Mouse (Mus musculus): ENCODE data around the gene Lmod3. TPM values are rescaled to one million over a fixed set of nuclear protein-coding genes. Genes with fewer than 3 reads are reported as not detected.

The Lmod3 gene
- polyA plus RNA-seq, 1 experiment from 2014 or later = 7.2 TPM

DNA sequence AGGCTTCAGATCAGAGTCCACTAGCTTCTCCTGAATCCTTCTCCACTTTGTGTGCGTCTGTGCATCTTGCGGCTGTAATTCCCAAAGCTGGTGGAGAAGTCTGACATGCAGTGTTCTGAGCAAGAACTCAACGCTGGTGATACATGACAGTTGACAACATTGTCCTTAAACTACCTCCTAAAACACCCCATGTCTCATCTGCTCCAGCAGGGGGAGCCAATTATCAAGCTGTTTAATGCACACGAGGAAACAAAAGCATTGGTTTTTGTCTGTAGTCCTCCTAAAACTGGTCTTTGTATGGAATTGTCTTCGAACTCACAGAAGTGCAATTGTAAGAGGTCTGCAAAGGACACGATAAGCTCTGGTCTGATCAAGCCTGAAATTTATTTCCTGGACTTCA, 1.6 kb downstream of the Lmod3 start:
- peaks cover 11% of the 10 kb centered on the region; the same call in 1 of the 2 replicates for H3K27me3 ChIP-seq
- H3K27ac ChIP-seq = no peak overlapping the region
- H3K4me1 ChIP-seq = no peaks in the 10 kb centered on the region
- WGBS = 45% methylated on average over 6 of the region's 6 CpGs
- H3K4me2 ChIP-seq = no peak overlapping the region
- H3K9me3 ChIP-seq = no peaks in the 10 kb centered on the region
- H3K36me3 ChIP-seq = no peaks in the 10 kb centered on the region
- no peak overlapping the region for H3K9ac ChIP-seq
- ATAC-seq (ENCODE audit: insufficient number of reproducible peaks, low FRiP score, low TSS enrichment, low read depth) = no peak
- H3K4me3 ChIP-seq = no peak overlapping the region

DNA sequence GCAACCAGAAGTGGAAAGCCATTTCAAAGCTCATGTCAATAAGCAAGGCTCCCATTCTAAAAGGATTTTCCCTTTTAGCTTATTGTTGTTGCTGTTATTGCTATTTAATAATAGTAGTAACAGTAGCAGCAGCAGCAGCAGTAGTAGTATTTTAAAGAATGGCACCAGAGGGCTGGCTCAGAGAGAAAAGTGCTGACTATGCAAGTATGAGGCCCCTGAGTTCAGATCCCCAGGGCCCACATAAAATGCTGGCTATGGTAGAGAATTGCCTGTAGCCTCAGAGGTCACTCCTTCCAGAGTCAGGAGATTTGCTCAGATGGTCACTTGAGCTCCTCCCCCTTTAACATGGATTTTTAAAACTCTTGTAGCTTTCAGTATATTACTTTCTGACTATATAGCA, 7.4 kb downstream of the Lmod3 start:
- no peaks in the 10 kb centered on the region for H3K4me1 ChIP-seq
- H3K4me2 ChIP-seq = no peak overlapping the region
- no peaks in the 10 kb centered on the region for H3K9me3 ChIP-seq
- peaks cover 13% of the 10 kb centered on the region; the same call in 1 of the 2 replicates for H3K27me3 ChIP-seq
- H3K27ac ChIP-seq = no peak overlapping the region
- H3K36me3 ChIP-seq = no peaks in the 10 kb centered on the region
- no peak overlapping the region for H3K4me3 ChIP-seq
- H3K9ac ChIP-seq = no peak overlapping the region
- ATAC-seq (ENCODE audit: insufficient number of reproducible peaks, low FRiP score, low TSS enrichment, low read depth) = no peak

DNA sequence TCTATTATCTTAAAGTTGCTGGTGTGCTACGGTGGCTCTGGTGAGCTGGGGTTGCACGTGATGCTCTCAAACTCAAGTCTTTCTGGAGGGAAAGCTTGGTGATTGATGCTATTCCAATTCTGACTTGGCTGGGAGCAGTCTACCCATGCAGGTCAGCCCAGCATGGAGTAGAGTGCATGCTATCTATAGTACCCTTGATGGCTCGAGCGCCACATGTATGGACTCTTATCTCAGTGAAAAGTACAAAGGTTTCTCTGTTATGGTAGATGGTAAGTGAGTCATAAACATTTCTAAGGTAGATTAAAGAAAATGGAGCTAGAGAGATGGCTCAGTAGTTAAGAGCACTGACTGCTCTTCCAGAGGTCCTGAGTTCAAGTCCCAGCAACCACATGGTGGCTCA, 10.0 kb downstream of the Lmod3 start:
- no peak overlapping the region for H3K9ac ChIP-seq
- no peak overlapping the region for H3K27ac ChIP-seq
- H3K4me1 ChIP-seq = no peaks in the 10 kb centered on the region
- ATAC-seq (ENCODE audit: insufficient number of reproducible peaks, low FRiP score, low TSS enrichment, low read depth) = no peak
- H3K4me3 ChIP-seq = no peak overlapping the region
- no peaks in the 10 kb centered on the region for H3K36me3 ChIP-seq
- H3K27me3 ChIP-seq = peaks cover 37% of the 10 kb centered on the region
- H3K9me3 ChIP-seq = no peaks in the 10 kb centered on the region
- 84% methylated on average over 4 of the region's 4 CpGs for WGBS
- H3K4me2 ChIP-seq = no peak overlapping the region

DNA sequence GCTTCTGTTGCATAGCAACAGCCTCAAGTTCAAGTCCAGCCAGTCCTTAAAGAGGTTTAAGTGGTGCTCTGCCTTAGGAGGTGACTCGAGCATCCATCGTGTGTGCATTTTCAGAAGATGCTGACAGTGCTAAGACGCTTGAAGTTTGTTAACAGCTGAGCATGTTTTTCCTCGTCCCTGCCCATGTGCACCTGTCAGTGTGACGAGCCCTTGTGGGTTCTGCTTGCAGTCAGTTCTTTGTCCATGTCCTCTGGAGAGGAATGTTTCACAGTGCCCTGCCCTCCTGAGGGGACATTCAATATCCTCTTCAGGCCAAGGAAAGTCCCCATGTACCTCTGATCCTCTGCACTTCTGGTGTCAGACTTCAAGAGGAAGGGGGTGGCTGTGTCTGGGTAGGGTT, 12.5 kb downstream of the Lmod3 start:
- Histone ChIP-seq H3K27ac (no peak overlapping the region), H3K4me3 (no peak overlapping the region), H3K36me3 (no peaks in the 10 kb centered on the region), H3K4me1 (no peaks in the 10 kb centered on the region), H3K9me3 (0 out of 2 replicates have a peak, but pooled peaks cover under 1% of the 10 kb centered on the region), H3K27me3 (peaks cover 33% of the 10 kb centered on the region), H3K4me2 (no peak overlapping the region), H3K9ac (no peak overlapping the region)
- 0 out of 2 replicates have a peak, but pooled peaks have one; percentile 40 for ATAC-seq (ENCODE audit: insufficient number of reproducible peaks, low FRiP score, low TSS enrichment, low read depth)
- WGBS = 74% methylated on average over 5 of the region's 5 CpGs

DNA sequence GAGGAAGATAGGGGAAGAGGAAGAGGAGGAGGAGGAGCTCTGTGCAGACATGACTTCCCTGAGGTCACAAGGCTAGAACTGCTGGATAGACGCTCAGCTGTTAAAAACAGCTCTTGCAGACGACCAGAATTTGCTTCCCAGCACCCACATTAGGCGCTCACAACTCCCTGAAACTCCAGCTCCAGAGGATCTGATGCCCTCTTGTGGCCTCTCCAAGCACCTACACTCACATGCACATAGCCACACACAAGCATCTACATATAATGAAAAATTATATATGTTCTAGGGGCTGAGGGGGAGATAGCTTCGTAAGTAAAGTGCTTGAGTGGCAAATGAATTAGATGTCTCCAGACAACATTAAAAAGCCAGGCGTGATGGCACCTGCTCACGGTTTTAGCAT, 13.2 kb downstream of the Lmod3 start:
- WGBS = 86% methylated on average over 6 of the region's 6 CpGs
- Histone ChIP-seq H3K9ac (no peak overlapping the region), H3K27ac (no peak overlapping the region), H3K4me3 (no peak overlapping the region), H3K36me3 (no peaks in the 10 kb centered on the region), H3K4me2 (no peak overlapping the region), H3K4me1 (no peaks in the 10 kb centered on the region), H3K27me3 (peaks cover 40% of the 10 kb centered on the region), H3K9me3 (0 out of 2 replicates have a peak, but pooled peaks cover 3% of the 10 kb centered on the region)
- ATAC-seq (ENCODE audit: insufficient number of reproducible peaks, low FRiP score, low TSS enrichment, low read depth) = no peak

DNA sequence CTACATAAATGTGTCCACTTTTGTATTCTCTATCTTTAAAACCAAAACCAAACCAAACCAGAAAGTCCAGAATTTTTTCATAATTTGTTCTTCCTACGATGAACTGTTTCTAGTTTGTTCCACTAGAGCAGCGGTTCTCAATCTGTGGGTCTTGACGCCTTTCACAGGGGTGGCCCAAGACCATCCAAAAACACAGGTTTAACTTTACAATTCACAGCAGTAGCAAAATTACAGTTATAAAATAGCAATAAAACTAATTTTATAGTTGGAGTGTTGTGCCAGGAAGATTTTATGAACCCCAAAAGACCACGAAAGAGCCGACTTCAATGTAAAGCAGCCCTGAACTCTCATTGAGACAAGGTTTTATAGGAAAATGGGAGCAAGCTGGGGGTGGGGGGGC, 16.5 kb downstream of the Lmod3 start:
- Histone ChIP-seq H3K4me3 (no peak overlapping the region), H3K4me1 (no peaks in the 10 kb centered on the region), H3K27me3 (peaks cover 65% of the 10 kb centered on the region), H3K27ac (no peak overlapping the region), H3K4me2 (no peak overlapping the region), H3K9me3 (0 out of 2 replicates have a peak, but pooled peaks cover 3% of the 10 kb centered on the region), H3K36me3 (peaks cover 13% of the 10 kb centered on the region; the same call in 1 of the 2 replicates), H3K9ac (no peak overlapping the region)
- ATAC-seq (ENCODE audit: insufficient number of reproducible peaks, low FRiP score, low TSS enrichment, low read depth) = no peak
- 39% methylated on average over 5 of the region's 5 CpGs for WGBS

DNA sequence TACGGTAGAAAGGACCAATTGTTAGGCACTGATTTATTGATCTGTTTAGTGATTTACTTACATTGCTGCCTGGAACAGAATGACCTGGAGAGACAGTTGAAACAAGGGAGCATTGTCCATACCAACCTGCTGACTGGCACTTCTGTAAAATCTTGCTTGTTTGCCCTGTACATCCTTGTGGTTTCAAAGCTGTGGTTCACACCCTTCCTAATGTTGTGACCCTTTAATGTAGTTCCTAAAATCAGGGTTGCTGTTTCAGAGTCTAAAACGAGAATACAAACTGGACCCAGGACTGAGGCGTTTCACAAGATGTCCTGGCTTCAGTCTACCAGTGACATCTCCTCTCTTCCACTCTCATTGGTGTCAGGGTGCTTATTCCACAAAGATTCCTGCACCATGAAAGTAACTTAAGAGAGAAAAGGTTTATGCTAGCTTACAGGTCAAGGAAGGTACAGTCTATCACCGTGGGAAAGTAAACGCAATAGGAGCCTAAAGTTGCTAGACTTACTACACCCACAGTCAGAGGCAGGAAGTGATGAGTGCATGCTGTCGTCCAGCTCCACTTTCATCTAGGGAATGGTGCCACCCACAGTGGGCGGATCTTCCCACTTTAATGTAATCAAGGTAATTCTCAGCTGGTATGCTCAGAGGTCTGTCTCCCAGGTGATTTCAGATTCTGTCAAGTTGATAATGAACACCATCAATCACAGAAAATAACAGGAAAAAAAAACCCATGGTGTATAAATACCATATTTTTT, 17.5 kb downstream of the Lmod3 start:
- Histone ChIP-seq H3K27ac (no peak overlapping the region), H3K27me3 (peaks cover 62% of the 10 kb centered on the region), H3K9ac (no peak overlapping the region), H3K4me1 (no peaks in the 10 kb centered on the region), H3K36me3 (peaks cover 17% of the 10 kb centered on the region; the same call in 1 of the 2 replicates), H3K4me3 (no peak overlapping the region), H3K4me2 (no peak overlapping the region), H3K9me3 (0 out of 2 replicates have a peak, but pooled peaks cover 3% of the 10 kb centered on the region)
- no peak for ATAC-seq (ENCODE audit: insufficient number of reproducible peaks, low FRiP score, low TSS enrichment, low read depth)
- 79% methylated on average over 7 of the region's 7 CpGs for WGBS

DNA sequence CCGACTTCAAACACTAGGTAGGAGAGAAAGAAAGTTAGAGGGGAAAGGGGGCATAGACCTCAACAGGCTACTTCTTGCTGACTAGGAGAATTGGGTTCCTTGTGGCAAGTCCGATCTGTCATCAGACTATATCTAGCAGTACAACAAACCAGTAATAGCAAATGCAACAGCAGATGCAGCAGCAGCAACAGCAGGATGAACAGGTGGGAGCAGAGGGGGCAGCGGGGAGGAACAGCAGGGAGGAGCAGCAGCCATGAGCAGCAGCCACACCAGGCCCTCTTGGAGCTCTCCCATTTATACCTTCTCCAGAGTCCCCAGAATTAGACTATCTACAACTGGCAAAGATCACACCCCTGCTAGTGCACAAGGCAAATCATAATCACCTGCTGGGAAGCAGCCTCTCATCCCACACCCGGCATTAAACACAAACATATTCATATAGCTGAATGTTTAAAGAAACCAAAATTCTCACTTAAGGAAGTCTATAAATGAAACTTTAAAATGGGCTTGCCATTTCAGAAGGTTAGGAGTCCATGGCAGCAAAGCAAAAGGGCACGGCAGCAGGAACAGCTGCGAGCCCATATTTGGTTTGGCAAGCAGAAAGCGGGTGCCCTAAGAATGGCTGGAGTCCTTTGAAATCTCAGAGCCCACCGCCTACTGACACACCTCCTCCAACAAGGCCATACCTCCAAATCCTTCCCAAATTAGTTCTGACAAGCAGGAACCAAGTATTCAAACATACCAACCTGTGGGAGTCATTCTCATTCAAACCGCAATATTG, 25.3 kb downstream of the Lmod3 start:
- H3K9me3 ChIP-seq = no peaks in the 10 kb centered on the region
- no peak for ATAC-seq (ENCODE audit: insufficient number of reproducible peaks, low FRiP score, low TSS enrichment, low read depth)
- H3K27me3 ChIP-seq = peaks cover 20% of the 10 kb centered on the region; the same call in 1 of the 2 replicates
- WGBS = 88% methylated on average over 9 of the region's 9 CpGs
- no peak overlapping the region for H3K9ac ChIP-seq
- H3K4me1 ChIP-seq = peaks cover 5% of the 10 kb centered on the region; the same call in 1 of the 2 replicates
- H3K36me3 ChIP-seq = peaks cover 27% of the 10 kb centered on the region
- no peak overlapping the region for H3K4me2 ChIP-seq
- H3K4me3 ChIP-seq = no peak overlapping the region
- H3K27ac ChIP-seq = no peak overlapping the region

DNA sequence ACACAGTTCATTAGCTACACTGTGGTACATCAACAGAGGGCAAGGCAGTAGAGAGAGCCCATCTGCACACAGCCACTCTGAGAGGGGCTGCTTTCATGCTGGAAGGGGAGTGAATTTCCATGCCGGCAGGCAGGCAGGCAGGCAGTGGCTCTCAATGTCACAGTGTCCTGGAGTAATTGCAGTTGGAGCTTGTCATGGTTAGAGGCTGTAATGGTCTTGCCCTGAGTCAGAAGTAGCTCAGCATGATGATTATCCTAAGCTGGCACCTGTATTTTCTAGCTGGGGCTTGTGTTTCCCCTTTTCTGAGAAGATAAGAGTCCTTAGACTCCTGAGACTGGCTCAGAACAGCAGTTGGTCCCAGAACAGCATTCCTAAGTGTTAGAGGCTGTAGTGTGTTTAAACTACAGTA, 26.5 kb downstream of the Lmod3 start:
- H3K4me3 ChIP-seq = no peak overlapping the region
- H3K27me3 ChIP-seq = peaks cover 10% of the 10 kb centered on the region; the same call in 1 of the 2 replicates
- WGBS = 50% methylated on average over 1 of the region's 1 CpGs
- H3K9me3 ChIP-seq = no peaks in the 10 kb centered on the region
- no peak for ATAC-seq (ENCODE audit: insufficient number of reproducible peaks, low FRiP score, low TSS enrichment, low read depth)
- H3K4me2 ChIP-seq = no peak overlapping the region
- H3K27ac ChIP-seq = no peak overlapping the region
- peaks cover 17% of the 10 kb centered on the region for H3K36me3 ChIP-seq
- no peak overlapping the region for H3K9ac ChIP-seq
- H3K4me1 ChIP-seq = peaks cover 14% of the 10 kb centered on the region; the same call in 1 of the 2 replicates

DNA sequence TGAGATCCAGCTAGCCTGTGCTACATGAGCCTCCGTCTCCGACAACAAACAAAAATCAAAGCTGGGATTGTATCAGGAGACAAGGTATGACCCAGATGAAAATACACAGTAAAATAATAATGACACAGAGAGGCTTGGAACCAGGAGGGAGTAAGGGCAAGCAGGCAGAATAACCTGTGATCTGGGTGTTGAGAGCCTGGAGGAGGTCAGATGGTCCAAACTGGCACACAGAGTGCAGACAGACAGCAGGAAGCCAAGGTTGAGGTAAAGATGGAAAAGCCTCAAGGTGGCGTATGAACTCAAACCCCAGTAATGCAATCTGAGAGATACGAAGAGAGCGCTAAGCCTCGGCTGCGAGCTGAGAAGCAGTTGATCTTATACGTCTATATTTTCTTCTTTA, 28.1 kb downstream of the Lmod3 start:
- Histone ChIP-seq H3K27me3 (peaks cover 6% of the 10 kb centered on the region; the same call in 1 of the 2 replicates), H3K9ac (no peak overlapping the region), H3K4me3 (no peak overlapping the region), H3K36me3 (peaks cover 8% of the 10 kb centered on the region), H3K27ac (no peak overlapping the region), H3K4me2 (no peak overlapping the region), H3K9me3 (no peaks in the 10 kb centered on the region), H3K4me1 (peaks cover 14% of the 10 kb centered on the region; the same call in 1 of the 2 replicates)
- ATAC-seq (ENCODE audit: insufficient number of reproducible peaks, low FRiP score, low TSS enrichment, low read depth) = no peak
- 95% methylated on average over 8 of the region's 8 CpGs for WGBS

DNA sequence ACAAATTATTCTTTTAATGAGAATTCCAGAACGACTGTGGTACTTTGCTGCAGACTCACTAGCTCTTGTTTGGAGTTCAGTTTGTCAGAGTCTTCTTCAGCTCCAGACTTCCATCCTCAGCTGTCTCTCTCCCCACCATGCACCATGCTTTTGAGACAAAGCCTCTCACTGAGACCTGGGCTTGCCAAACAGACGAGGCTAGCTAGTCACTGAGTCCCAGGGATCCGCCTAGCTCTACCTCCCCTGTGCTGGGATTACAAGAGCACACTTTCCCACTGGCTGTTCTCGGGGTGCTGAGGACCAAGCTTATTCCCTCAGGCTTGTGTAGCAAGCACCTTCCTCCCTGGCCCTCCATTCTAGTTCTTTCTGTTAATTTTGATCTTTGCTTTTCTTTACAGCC, 29.0 kb downstream of the Lmod3 start:
- no peak for ATAC-seq (ENCODE audit: insufficient number of reproducible peaks, low FRiP score, low TSS enrichment, low read depth)
- H3K4me3 ChIP-seq = no peak overlapping the region
- H3K36me3 ChIP-seq = peaks cover 4% of the 10 kb centered on the region; the same call in 1 of the 2 replicates
- peaks cover 4% of the 10 kb centered on the region; the same call in 1 of the 2 replicates for H3K27me3 ChIP-seq
- WGBS = 63% methylated on average over 4 of the region's 4 CpGs
- H3K9me3 ChIP-seq = no peaks in the 10 kb centered on the region
- peak overlapping the region; percentile 23; the same call in 1 of the 2 replicates for H3K27ac ChIP-seq
- no peak overlapping the region for H3K4me2 ChIP-seq
- peaks cover 14% of the 10 kb centered on the region; the same call in 1 of the 2 replicates for H3K4me1 ChIP-seq
- no peak overlapping the region for H3K9ac ChIP-seq
